16 mouse cellular contexts compared by ENCODE assay signal in genomic region chr7:78584499-78584898, GRCm38 (mm10).
DNase-seq lines count a peak whose midpoint lies in the region; ATAC-seq and TF ChIP-seq lines count a peak whose summit lies in the region.
"Had no signal": no experiment of that assay in that cellular context is flagged by ENCODE, and none has a peak within 500 bp of the region (broad histone marks: within the 10 kb centered on the region; RNA-seq: fewer than 3 reads in every experiment).

No protein-coding gene starts in this region.

- TF ChIP-seq CTCF in gastrocnemius, adult 2 months (IDR thresholded peaks at IDR 0.05): peak; percentile 5; the same call in 1 of the 2 replicates
- TF ChIP-seq CTCF in stomach, postnatal 0 days (IDR thresholded peaks at IDR 0.05; ENCODE audit: low read depth): peak; percentile 54

- no peak for ATAC-seq in cerebellum, adult (ENCODE audit: insufficient number of reproducible peaks, low FRiP score, low TSS enrichment)
- ATAC-seq in midbrain, embryonic 11.5 days (ENCODE audit: low FRiP score): no peak
- no peak for ATAC-seq in midbrain, embryonic 16.5 days
- no peak for ATAC-seq in stomach, postnatal 0 days (ENCODE audit: low FRiP score, low TSS enrichment)
- ATAC-seq in liver, embryonic 11.5 days (replicated peaks; ENCODE audit: low FRiP score): no peak

- H3K9ac ChIP-seq in midbrain, embryonic 11.5 days (ENCODE audit: low read length): no peak overlapping the region
- no peak overlapping the region for H3K9ac ChIP-seq in midbrain, embryonic 16.5 days (ENCODE audit: low read depth, low read length)
- H3K9ac ChIP-seq in stomach, postnatal 0 days (ENCODE audit: low read length): no peak overlapping the region
- no peak overlapping the region for H3K9ac ChIP-seq in liver, embryonic 11.5 days (ENCODE audit: low read depth, low read length)
- H3K9ac ChIP-seq: hindbrain, embryonic 14.5 days; liver, embryonic 15.5 days had no signal

- intact Hi-C loops in gastrocnemius, adult 2 months (cut with DNase I): no loop called here

- H3K4me1 ChIP-seq in midbrain, embryonic 11.5 days (ENCODE audit: control insufficient read depth, insufficient read depth, low read length): 0 out of 2 replicates have a peak, but pooled peaks cover under 1% of the 10 kb centered on the region
- H3K4me1 ChIP-seq in midbrain, embryonic 16.5 days (ENCODE audit: control insufficient read depth, insufficient read depth, low read length): peaks cover 6% of the 10 kb centered on the region; the same call in 1 of the 2 replicates
- no peaks in the 10 kb centered on the region for H3K4me1 ChIP-seq in stomach, postnatal 0 days (replicated peaks; ENCODE audit: control insufficient read depth, insufficient read depth)
- H3K4me1 ChIP-seq in liver, embryonic 11.5 days (replicated peaks; ENCODE audit: control insufficient read depth, insufficient read depth, low read length): no peaks in the 10 kb centered on the region
- H3K4me1 ChIP-seq: liver, embryonic 15.5 days had no signal

- H3K27ac ChIP-seq in gastrocnemius, adult 2 months: no peak overlapping the region
- H3K27ac ChIP-seq in midbrain, embryonic 11.5 days (ENCODE audit: low read depth, low read length): no peak overlapping the region
- H3K27ac ChIP-seq in midbrain, embryonic 16.5 days (ENCODE audit: low read length): no peak overlapping the region
- no peak overlapping the region for H3K27ac ChIP-seq in stomach, postnatal 0 days (replicated peaks)
- no peak overlapping the region for H3K27ac ChIP-seq in liver, embryonic 11.5 days (ENCODE audit: low read depth, low read length)
- H3K27ac ChIP-seq: hindbrain, embryonic 14.5 days; liver, embryonic 15.5 days had no signal

- no peaks in the 10 kb centered on the region for H3K36me3 ChIP-seq in midbrain, embryonic 11.5 days (ENCODE audit: control insufficient read depth, insufficient read depth, low read length)
- H3K36me3 ChIP-seq in midbrain, embryonic 16.5 days (ENCODE audit: control insufficient read depth, insufficient read depth, low read length): no peaks in the 10 kb centered on the region
- H3K36me3 ChIP-seq in stomach, postnatal 0 days (ENCODE audit: control insufficient read depth, insufficient read depth, low read length): no peaks in the 10 kb centered on the region
- H3K36me3 ChIP-seq in liver, embryonic 11.5 days (ENCODE audit: control insufficient read depth, insufficient read depth, low read length): no peaks in the 10 kb centered on the region
- H3K36me3 ChIP-seq: liver, embryonic 15.5 days had no signal

- DNase-seq in cerebellum, adult 9-10 months: peak; percentile 39
- DNase-seq in gastrocnemius, adult 2 months: no peak
- DNase-seq in gastrocnemius, adult 8-10 months (ENCODE audit: low spot score in 2 of 2): no peak
- peak; percentile 81 for DNase-seq in midbrain, embryonic 11.5 days (ENCODE audit: low spot score, missing footprints)
- no peak for DNase-seq in stomach, postnatal 0 days (ENCODE audit: low spot score)
- no peak for DNase-seq in liver, embryonic 11.5 days (ENCODE audit: low spot score)
- DNase-seq: cerebellum, postnatal 36 days; gastrocnemius, postnatal 10 days; kidney, adult 9 months; layer of hippocampus, adult 9-11 months; spleen, adult 18-20 months had no signal

- no peak overlapping the region for H3K4me2 ChIP-seq in midbrain, embryonic 11.5 days
- H3K4me2 ChIP-seq in midbrain, embryonic 16.5 days (ENCODE audit: low read length): no peak overlapping the region
- no peak overlapping the region for H3K4me2 ChIP-seq in stomach, postnatal 0 days (replicated peaks; ENCODE audit: low read depth)
- no peak overlapping the region for H3K4me2 ChIP-seq in liver, embryonic 11.5 days
- H3K4me2 ChIP-seq: heart, embryonic 11.5 days; hindbrain, embryonic 14.5 days; liver, embryonic 15.5 days had no signal

- WGBS in midbrain, embryonic 11.5 days: 14% methylated on average over 3 of the region's 3 CpGs
- 9% methylated on average over 3 of the region's 3 CpGs for WGBS in midbrain, embryonic 16.5 days
- 9% methylated on average over 3 of the region's 3 CpGs for WGBS in stomach, postnatal 0 days
- WGBS in liver, embryonic 11.5 days: 6% methylated on average over 3 of the region's 3 CpGs

- no peak for TF ChIP-seq EP300 in stomach, postnatal 0 days (optimal IDR thresholded peaks at IDR 0.05)

- H3K27me3 ChIP-seq in midbrain, embryonic 11.5 days (ENCODE audit: control insufficient read depth, insufficient read depth, low read length): peaks cover 8% of the 10 kb centered on the region; the same call in 1 of the 2 replicates
- H3K27me3 ChIP-seq in midbrain, embryonic 16.5 days (ENCODE audit: control insufficient read depth, insufficient read depth, low read depth, low read length): peaks cover 5% of the 10 kb centered on the region
- peaks cover 2% of the 10 kb centered on the region; the same call in 1 of the 2 replicates for H3K27me3 ChIP-seq in stomach, postnatal 0 days (ENCODE audit: control insufficient read depth, insufficient read depth, low read length)
- H3K27me3 ChIP-seq in liver, embryonic 11.5 days (replicated peaks; ENCODE audit: control insufficient read depth, insufficient read depth, low read length): peaks cover 41% of the 10 kb centered on the region

- H3K9me3 ChIP-seq in midbrain, embryonic 11.5 days (ENCODE audit: control insufficient read depth, low read length): no peaks in the 10 kb centered on the region
- no peaks in the 10 kb centered on the region for H3K9me3 ChIP-seq in midbrain, embryonic 16.5 days (replicated peaks; ENCODE audit: control insufficient read depth, low read length, poor library complexity, severe bottlenecking)
- no peaks in the 10 kb centered on the region for H3K9me3 ChIP-seq in stomach, postnatal 0 days (ENCODE audit: control insufficient read depth, low read length)
- H3K9me3 ChIP-seq in liver, embryonic 11.5 days (ENCODE audit: control insufficient read depth, low read length): no peaks in the 10 kb centered on the region
- H3K9me3 ChIP-seq: liver, embryonic 15.5 days had no signal

- no peak overlapping the region for H3K4me3 ChIP-seq in gastrocnemius, adult 2 months
- no peak overlapping the region for H3K4me3 ChIP-seq in midbrain, embryonic 11.5 days (ENCODE audit: low read depth, low read length)
- H3K4me3 ChIP-seq in midbrain, embryonic 16.5 days (ENCODE audit: low read depth, low read length): no peak overlapping the region
- H3K4me3 ChIP-seq in stomach, postnatal 0 days (ENCODE audit: low read depth, low read length): no peak overlapping the region
- H3K4me3 ChIP-seq in liver, embryonic 11.5 days (ENCODE audit: low read depth, low read length): no peak overlapping the region
- H3K4me3 ChIP-seq: liver, embryonic 15.5 days had no signal

Comparison
In these comparisons a context has a peak if more than half of its experiments do, and no peak if none do; other contexts are left out.
1. DNase-seq: peak in cerebellum, adult 9-10 months (single experiment) and midbrain, embryonic 11.5 days (single experiment); none in gastrocnemius, adult 2 months (single experiment), gastrocnemius, adult 8-10 months (0 of 2), stomach, postnatal 0 days (single experiment) and liver, embryonic 11.5 days (single experiment).